Mouse (Mus musculus) erythroblast, embryonic 14.5 days (primary cell): ENCODE measurements around the gene Arhgef28.

Experiments used
- GATA1 ChIP-seq: IDR thresholded peaks from 2 replicates; pipeline ENCODE4 v1.6.1; 2012; ENCODE audit warnings: low read length, inconsistent platforms, mixed read lengths
- TAL1 ChIP-seq: IDR thresholded peaks from 3 replicates; pipeline ENCODE4 v1.6.1; 2012; ENCODE audit warnings: low read length, inconsistent platforms, mixed read lengths

DNA sequence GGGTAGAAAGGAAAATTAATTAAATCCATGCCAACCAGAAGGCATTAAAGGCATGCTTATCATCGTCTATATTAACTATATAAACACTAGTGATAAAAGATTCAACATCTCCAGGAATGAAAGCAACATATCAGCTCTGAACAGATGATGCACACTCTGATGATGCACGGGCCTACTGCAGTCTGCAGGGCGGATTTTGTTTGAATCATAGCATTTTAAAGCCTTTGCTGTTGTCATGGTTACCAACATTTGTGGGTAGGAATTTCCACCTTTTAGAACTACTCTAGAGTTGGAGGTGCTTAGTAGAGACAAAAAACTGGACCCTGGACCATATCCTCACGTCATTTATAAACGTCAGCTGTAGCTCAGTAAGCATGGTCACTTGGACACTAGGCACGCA lies 257.4 kb downstream of the Arhgef28 start:
- TF ChIP-seq GATA1: no peak
- TF ChIP-seq TAL1: no peak
